Mouse (Mus musculus) right cerebral cortex, postnatal 10 days (tissue): ENCODE results near the gene Gpc4.

Source experiments
- DNase-seq, 2 experiments: peaks; one replicate each; pipeline ENCODE4 v3.0.0; 2021; ENCODE audit warnings: low spot score in 2 of 2

Gpc4 gene

GRCm38 (mm10) chrX:52164738-52165554, at the start of gene Gpc4:
TSS of gene Gpc4 (minus strand) at chrX:52165252.
- peak; percentile 67 to 69 for DNase-seq

DNA sequence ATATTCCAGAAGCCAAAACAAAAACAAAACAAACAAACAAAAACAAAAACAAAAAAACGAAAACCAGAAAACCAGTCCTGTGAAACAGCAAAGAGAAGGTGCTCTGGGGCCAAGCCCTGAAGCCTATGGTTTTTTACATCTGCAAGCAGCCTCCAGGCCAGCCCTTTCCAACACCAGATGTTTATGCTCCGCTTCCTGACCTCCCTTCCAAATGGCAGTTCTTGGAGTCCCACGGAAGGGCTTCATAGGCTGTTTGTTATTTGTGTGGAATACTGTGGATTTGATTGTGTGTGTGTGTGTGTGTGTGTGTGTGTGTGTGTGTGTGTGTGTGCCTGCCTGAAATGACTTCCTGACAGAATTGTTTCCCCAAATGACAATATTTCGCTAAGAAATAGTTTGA, 47.8 kb upstream of the Gpc4 start:
- no peak for DNase-seq

DNA sequence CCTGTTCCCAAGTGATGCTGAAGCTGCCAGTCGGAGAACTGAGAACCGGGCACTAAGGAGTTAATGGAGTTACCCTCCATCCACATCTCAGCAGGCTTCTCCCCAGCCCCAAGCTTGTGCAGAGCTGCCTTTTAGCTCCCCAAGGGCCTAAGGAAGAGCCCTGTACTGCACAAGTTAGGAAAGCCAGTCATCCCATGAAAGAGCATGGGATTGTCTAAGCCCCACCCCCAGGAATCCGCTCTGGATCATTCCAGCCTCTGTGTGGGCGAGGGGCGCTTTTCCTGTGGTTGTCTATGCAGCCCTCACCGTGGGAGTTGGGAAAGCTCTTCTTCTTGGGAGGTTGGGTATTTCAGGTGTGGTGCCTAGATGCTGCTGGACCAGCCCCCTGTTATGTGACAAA, 34.8 kb upstream of the Gpc4 start:
- no peak for DNase-seq

GRCm38 (mm10) chrX:52193311-52193968, 28.4 kb upstream of the Gpc4 start:
- DNase-seq, result no peak

- DNase-seq, result no peak
These were observed 24.0 kb upstream of the Gpc4 start for GRCm38 (mm10) chrX:52189094-52189493.

DNA sequence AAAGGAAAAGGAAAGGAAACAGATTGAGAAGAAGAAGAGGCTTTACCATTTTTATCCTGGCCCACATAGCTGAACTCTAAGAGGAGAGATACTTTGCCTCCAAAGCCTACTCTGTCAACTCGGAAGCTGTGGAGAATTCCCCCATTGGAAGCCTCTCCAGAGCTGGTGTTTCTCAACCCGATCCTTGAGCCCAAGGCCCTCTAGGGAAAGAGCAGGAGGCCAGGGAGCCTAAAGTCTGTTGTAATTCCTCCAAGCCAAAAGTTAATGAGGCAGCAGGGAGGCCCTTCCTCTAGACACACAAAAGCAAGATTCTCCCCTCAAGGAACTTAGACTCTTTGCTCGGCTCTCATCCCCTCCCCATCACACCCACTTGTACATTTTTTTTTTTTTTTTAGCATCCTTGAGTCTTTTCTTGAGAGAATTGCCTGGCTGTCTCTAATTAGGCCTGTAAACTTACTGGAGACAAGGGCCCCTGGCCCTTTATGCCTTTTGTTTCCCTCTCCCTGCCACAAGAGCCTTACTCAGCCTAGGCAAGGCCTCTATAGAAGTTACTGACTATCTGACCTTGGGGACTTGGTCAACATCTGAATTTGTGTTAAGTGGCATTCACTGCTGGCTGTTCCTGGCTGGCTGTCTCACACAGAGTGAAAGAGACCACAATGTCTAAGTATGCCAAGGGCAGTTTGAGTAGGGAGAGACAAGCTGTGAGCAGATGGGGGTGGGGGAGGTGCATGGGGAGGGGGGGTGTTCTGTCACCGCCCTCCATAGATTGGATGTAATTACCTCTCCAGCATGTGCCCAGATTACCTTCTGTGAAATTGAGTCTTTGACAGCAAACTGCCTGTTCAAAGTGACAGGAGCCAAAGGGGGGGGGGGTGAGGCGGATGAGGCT, 18.7 kb upstream of the Gpc4 start:
- no peak for DNase-seq

DNA sequence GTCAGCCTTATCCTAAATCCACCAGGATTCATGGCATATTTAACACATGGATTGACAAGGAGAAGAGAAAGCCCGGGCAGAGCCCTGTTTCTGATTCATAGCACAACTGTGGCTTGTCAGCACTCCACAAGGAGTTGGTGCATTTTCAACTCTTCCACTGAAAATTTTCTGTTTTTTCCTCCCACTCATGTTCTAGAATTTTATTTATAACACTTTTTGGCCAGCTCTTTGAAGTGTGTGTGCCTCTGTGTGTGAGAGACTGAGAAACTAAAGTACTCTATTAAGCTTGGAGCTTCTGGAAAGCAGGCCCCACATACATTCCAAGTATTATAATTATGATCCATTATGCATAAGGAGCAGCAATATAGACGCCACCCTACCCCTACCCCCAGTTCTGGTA, 16.3 kb upstream of the Gpc4 start:
- DNase-seq, result peak; percentile 25

- DNase-seq, result no peak
These were observed 12.0 kb upstream of the Gpc4 start for GRCm38 (mm10) chrX:52177067-52177466.

- no peak for DNase-seq
These were observed 2.6 kb upstream of the Gpc4 start for GRCm38 (mm10) chrX:52167519-52168244.

- DNase-seq, result no peak
These were observed 495 bp upstream of the Gpc4 start for GRCm38 (mm10) chrX:52165555-52165938.

DNA sequence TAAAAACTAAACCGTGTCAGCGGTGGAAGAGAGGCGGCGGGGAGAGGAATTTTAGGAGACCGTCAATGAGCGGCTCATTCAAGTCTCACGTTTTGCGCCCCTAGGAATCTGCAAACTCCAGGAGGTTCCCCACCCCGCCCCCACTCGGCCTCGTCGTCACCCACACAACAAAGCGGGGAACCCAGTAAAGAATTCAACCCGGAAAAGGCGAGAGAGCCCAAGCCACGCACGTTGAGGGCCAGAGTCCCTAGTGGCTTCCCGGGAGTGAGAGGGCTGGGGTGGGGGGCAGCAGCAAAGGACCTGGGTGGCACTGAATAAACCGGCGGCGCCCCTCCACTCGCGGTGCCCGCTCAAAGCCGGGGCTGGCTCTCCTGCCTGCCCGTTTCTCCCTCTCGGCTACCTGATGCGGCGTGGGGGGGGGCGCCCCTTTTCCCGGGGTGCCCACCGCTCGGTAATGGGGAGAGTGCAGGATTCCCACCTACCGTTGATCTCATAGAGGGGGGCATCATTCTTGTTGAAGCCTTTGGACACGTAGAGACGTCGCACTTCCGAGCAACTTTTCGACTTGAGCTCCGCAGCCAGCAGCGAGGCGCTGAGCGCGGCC, 816 bp downstream of the Gpc4 start:
- no peak for DNase-seq

- no peak for DNase-seq
These were observed 1.5 kb downstream of the Gpc4 start for GRCm38 (mm10) chrX:52163418-52164133.

- DNase-seq, result no peak
These were observed 2.3 kb downstream of the Gpc4 start for GRCm38 (mm10) chrX:52162756-52163155.

GRCm38 (mm10) chrX:52162206-52162605, 2.8 kb downstream of the Gpc4 start:
- no peak for DNase-seq

GRCm38 (mm10) chrX:52159621-52160020, 5.4 kb downstream of the Gpc4 start:
- DNase-seq, result no peak

GRCm38 (mm10) chrX:52155408-52155953, 9.6 kb downstream of the Gpc4 start:
- DNase-seq, result no peak

GRCm38 (mm10) chrX:52154821-52155220, 10.2 kb downstream of the Gpc4 start:
- no peak for DNase-seq

DNA sequence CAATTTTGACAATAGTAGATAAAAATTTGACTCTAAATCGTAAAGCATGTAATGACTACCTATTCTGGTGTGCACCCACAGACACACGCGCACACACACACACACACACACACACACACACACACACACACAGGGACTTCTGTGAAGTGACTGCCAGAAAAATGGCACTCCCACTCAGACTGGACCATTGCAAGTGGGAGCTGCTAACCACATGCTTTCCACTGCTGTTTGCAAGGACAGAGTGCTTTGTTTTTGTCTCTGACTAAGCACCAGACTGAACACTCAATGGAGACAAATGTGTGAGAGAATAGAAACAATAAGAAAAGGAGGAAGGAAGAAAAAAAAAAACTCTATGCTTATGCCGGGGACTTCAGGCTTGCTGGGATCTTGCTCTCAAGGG, 11.6 kb downstream of the Gpc4 start:
- no peak for DNase-seq

DNA sequence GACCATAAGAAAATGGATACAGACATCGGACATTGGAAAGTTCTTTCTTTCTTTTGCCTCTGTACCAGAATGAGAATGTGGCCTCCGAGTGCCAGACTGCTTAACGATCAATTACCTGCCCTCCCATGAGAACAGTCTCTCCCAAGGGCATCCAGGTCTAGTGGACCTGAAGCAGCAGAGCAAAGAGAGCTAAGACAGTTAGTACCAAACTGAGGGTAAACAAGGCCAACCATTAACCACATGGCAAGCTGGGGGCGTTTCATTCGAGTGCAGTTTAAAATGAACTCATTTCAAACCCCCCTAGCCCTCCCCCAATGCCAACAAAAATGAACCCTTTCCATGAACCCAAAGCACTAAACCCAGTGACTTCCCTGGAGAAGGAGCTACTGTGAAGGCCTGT, 12.1 kb downstream of the Gpc4 start:
- no peak for DNase-seq

- DNase-seq, result no peak
These were observed 13.5 kb downstream of the Gpc4 start for GRCm38 (mm10) chrX:52151555-52151954.
